Mouse (Mus musculus): ENCODE data around the gene Hspb3. TPM values are rescaled to one million over a fixed set of nuclear protein-coding genes. Genes with fewer than 3 reads are reported as not detected.
A peak's percentile ranks its signal among the peaks of the same experiment; 100 is the strongest.

The Hspb3 gene
- polyA plus RNA-seq, 1 experiment from 2014 or later = 0.36 TPM

DNA sequence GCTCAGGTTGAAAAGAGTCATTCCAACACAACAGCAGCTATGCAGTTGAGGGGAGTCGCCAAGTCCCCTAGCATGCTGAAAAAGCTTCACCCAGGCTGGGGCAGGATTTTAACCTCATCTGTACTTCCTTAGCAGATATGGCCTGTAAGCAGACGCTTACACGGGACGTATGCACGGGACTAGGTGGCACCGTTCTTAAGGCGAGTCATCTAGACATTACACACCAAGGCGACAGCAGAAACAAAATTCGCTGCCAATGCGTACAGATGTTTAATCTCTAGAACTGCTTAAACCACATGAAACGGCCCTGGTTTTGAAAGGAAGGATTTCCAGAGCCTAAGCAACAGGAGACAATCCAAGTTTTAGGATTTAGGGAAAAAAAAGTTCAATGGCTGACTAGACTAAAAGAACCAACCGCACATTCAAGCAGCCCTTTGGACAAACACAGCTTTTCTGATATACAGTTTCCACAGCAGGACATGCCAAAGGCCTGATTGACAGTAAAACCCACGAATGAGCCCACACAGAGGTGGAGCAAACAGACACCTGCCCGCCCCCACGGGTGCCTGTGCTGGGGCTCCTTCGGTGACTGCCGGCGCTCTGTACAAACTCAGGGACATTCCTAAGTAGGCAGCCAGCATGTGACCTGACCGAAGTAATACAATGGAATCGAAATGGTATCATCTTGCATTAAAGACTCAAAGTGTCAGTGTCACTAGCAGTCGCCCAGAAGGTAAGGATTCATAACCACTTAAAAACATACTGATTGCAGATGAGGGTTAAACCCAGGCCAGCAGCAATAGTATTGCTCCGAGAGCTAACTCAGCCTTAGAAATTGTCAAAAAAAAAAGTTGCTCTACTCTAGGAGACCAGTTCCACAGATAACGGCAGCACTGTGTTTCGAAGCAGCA lies 48.6 kb downstream of the Hspb3 start:
- peak overlapping the region; percentile 90 for H3K9ac ChIP-seq (replicated peaks; ENCODE audit: low read depth, low read length)
- no peaks in the 10 kb centered on the region for H3K36me3 ChIP-seq (ENCODE audit: control insufficient read depth, insufficient read depth, low read length)
- H3K4me1 ChIP-seq (ENCODE audit: control insufficient read depth, insufficient read depth, low read length) = peaks cover 54% of the 10 kb centered on the region
- no peaks in the 10 kb centered on the region for H3K9me3 ChIP-seq (ENCODE audit: control insufficient read depth, low read length)
- H3K27ac ChIP-seq (ENCODE audit: low read depth, low read length) = no peak overlapping the region
- H3K4me2 ChIP-seq (ENCODE audit: low read depth, low read length) = peak overlapping the region; percentile 94
- 27% methylated on average over 24 of the region's 24 CpGs for WGBS
- H3K4me3 ChIP-seq (ENCODE audit: low read depth, low read length) = peak overlapping the region; percentile 98
- ATAC-seq (ENCODE audit: low read depth) = no peak
- peaks cover 2% of the 10 kb centered on the region; the same call in 1 of the 2 replicates for H3K27me3 ChIP-seq (ENCODE audit: control insufficient read depth, insufficient read depth, low read length)

DNA sequence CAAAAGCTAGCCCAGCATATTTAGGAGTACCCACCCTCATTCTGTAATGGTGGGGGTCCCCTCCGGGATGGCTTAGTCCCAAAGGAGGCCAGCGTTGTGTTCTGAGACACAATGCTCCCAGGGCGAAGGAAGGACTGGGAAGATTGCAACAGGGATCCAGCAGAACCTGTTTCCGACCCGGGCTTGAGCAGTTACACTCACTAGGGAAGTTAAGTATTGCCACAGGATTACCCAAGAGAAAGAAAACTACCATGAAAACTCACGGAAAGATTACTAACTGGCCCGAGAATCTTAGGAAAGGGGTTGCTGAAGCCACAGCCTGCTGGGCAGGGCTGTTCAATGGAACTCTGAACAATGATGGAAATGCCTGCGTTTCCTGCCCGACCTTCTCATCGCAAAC lies 49.6 kb downstream of the Hspb3 start:
- Histone ChIP-seq H3K4me1 (ENCODE audit: control insufficient read depth, insufficient read depth, low read length) (peaks cover 54% of the 10 kb centered on the region), H3K9ac (replicated peaks; ENCODE audit: low read depth, low read length) (no peak overlapping the region)

DNA sequence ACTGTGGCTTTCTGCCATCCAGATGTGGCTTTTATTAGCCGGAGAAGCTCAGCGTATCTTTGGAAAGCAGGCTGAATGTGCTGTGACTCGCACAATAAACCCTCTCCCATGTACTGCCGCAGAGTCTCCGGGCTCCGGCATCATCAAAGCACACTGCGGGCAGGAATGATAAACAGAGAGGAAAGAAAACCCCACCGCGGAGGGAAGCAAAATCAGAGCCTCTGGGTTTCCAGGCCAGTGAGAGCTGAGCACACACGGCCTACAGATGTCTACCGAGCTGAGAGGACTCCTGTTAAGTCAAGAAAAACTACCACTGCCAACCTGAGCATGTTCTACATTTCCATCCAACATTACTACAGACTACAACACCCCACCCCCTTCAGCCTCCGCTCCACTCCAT lies 50.1 kb downstream of the Hspb3 start:
- Histone ChIP-seq H3K9me3 (ENCODE audit: control insufficient read depth, low read length) (no peaks in the 10 kb centered on the region), H3K4me3 (ENCODE audit: low read depth, low read length) (peak overlapping the region; percentile 98; the same call in 1 of the 2 replicates), H3K9ac (replicated peaks; ENCODE audit: low read depth, low read length) (no peak overlapping the region), H3K4me1 (ENCODE audit: control insufficient read depth, insufficient read depth, low read length) (peaks cover 54% of the 10 kb centered on the region), H3K27me3 (ENCODE audit: control insufficient read depth, insufficient read depth, low read length) (peaks cover 2% of the 10 kb centered on the region; the same call in 1 of the 2 replicates), H3K36me3 (ENCODE audit: control insufficient read depth, insufficient read depth, low read length) (no peaks in the 10 kb centered on the region), H3K27ac (ENCODE audit: low read depth, low read length) (no peak overlapping the region), H3K4me2 (ENCODE audit: low read depth, low read length) (peak overlapping the region; percentile 94)
- 16% methylated on average over 12 of the region's 12 CpGs for WGBS
- no peak for ATAC-seq (ENCODE audit: low read depth)

More for the DNA sequence above, 49.6 kb downstream of the Hspb3 start:
- 36% methylated on average over 10 of the region's 10 CpGs for WGBS
- peak overlapping the region; percentile 94 for H3K4me2 ChIP-seq (ENCODE audit: low read depth, low read length)
- no peaks in the 10 kb centered on the region for H3K36me3 ChIP-seq (ENCODE audit: control insufficient read depth, insufficient read depth, low read length)
- no peak overlapping the region for H3K27ac ChIP-seq (ENCODE audit: low read depth, low read length)
- H3K9me3 ChIP-seq (ENCODE audit: control insufficient read depth, low read length) = no peaks in the 10 kb centered on the region
- peaks cover 2% of the 10 kb centered on the region; the same call in 1 of the 2 replicates for H3K27me3 ChIP-seq (ENCODE audit: control insufficient read depth, insufficient read depth, low read length)
- H3K4me3 ChIP-seq (ENCODE audit: low read depth, low read length) = peak overlapping the region; percentile 98
- ATAC-seq (ENCODE audit: low read depth) = no peak

Other genes with a start within 250 kb of the Hspb3 start
- gene Snx18, start 45.1 kb downstream of the Hspb3 start, polyA plus RNA-seq (2014; fragmentation: Nextera tagmentation; extraction: Ambion mirVana) = 10.9 and 17.1 TPM in 2 replicates
- 20.8 and 26.8 TPM in 2 replicates for gene Arl15, start 130.8 kb upstream of the Hspb3 start, polyA plus RNA-seq (2014; fragmentation: Nextera tagmentation; extraction: Ambion mirVana)

Measured in neural tube, embryonic 14.5 days (tissue).